Mouse (Mus musculus): ENCODE data around the gene Asprv1.

DNA sequence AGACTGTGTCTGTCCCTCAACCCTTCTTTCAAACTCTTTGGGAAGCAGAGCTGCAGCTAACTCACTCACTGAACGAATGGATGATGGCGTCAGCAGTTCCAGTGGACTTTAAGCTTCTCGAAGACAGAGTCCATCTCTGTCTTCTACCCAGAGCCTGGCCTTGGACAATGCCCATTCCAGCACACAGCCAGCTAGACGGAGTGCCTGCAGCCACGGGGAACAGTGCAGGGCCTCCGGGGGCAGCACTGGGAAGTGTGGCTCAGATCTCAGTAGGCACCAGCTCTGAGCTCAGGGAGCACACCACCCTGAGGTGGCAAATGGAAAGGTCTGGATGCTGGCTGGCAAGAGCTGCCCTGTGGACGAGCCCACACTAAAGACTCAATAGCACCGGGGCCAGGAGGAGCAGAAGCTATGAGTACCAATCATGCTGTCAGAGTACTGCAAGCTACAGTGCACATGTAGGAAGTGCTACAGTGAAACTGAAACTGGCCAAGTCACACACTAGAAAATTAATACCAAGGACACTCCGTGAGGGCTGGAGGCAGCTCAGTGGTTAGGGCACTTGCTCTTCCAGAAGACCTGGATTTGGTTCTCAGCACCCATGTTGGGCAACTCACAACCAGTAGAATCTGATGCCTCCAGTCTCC lies 26.4 kb downstream of the Asprv1 start:
- TF ChIP-seq POLR2A (IDR thresholded peaks at IDR 0.05; ENCODE audit: control insufficient read depth, extremely low read depth, insufficient read depth, low read length, poor library complexity) (no peak), CTCF (IDR thresholded peaks at IDR 0.05; ENCODE audit: borderline replicate concordance, control insufficient read depth, extremely low read depth, insufficient read depth, low read length, poor library complexity) (no peak)
